Mouse (Mus musculus) liver, embryonic 16.5 days (tissue): Measurements from ENCODE around the gene Serpina16. TPM values are rescaled to one million over a fixed set of nuclear protein-coding genes. Genes with fewer than 3 reads are reported as not detected.

Experiments used
- ATAC-seq: fragments of 200-750 bp; cut with Nextera tagmentation; 2 replicates; pipeline ENCODE4 v1.8.0; 2017; ENCODE audit warnings: low read depth, mild to moderate bottlenecking, moderate number of reproducible peaks, moderate library complexity
- H3K27ac ChIP-seq: fragments of 300-500 bp; sonication (generic); 2 replicates; pipeline ENCODE4 v1.5.1; 2014; ENCODE audit warnings: mild to moderate bottlenecking, low read length
- H3K27me3 ChIP-seq: fragments of 300-500 bp; sonication (generic); 2 replicates; pipeline ENCODE4 v1.6.1; 2014; ENCODE audit warnings: low read depth, low read length, mixed read lengths; ENCODE audit not compliant: control insufficient read depth, insufficient read depth
- H3K36me3 ChIP-seq: fragments of 300-500 bp; sonication (generic); 2 replicates; pipeline ENCODE4 v1.6.1; 2014; ENCODE audit warnings: mild to moderate bottlenecking; ENCODE audit not compliant: control insufficient read depth, insufficient read depth
- H3K4me1 ChIP-seq: fragments of 300-500 bp; sonication (generic); 2 replicates; pipeline ENCODE4 v1.6.1; 2014; ENCODE audit warnings: low read depth, low read length, mixed read lengths; ENCODE audit not compliant: control insufficient read depth
- H3K4me2 ChIP-seq: fragments of 300-500 bp; sonication (generic); 2 replicates; pipeline ENCODE4 v1.6.1; 2014; ENCODE audit warnings: low read depth, low read length, mixed read lengths
- H3K4me3 ChIP-seq: fragments of 300-500 bp; sonication (generic); 2 replicates; pipeline ENCODE4 v1.5.1; 2014; ENCODE audit warnings: low read depth, mild to moderate bottlenecking, low read length
- H3K9ac ChIP-seq: fragments of 300-500 bp; sonication (generic); 2 replicates; pipeline ENCODE4 v1.6.1; 2014; ENCODE audit warnings: low read depth, low read length
- H3K9me3 ChIP-seq: fragments of 300-500 bp; sonication (generic); replicated peaks from 2 replicates; pipeline ENCODE4 v1.6.1; 2016; ENCODE audit warnings: low read length; ENCODE audit not compliant: control insufficient read depth
- WGBS: fragments of 180-500 bp; shearing (Covaris S2); extraction: QIAGEN DNeasy Blood & Tissue Kit; methylation state at CpG from one replicate; pipeline ENCODE4 v1.1.7; 2014; ENCODE audit not compliant: insufficient replicate concordance; 5-methylcytosine and 5-hydroxymethylcytosine counted together
- polyA plus RNA-seq: library from polyadenylated mRNA; unstranded; fragments of >200 nt; fragmentation: Nextera tagmentation; extraction: Ambion mirVana; gene quantifications from 2 replicates; pipeline ENCODE4 v1.2.1, GENCODE M21; 2015

Serpina16 gene
- polyA plus RNA-seq, result 0.07 and 0.12 TPM in 2 replicates

DNA sequence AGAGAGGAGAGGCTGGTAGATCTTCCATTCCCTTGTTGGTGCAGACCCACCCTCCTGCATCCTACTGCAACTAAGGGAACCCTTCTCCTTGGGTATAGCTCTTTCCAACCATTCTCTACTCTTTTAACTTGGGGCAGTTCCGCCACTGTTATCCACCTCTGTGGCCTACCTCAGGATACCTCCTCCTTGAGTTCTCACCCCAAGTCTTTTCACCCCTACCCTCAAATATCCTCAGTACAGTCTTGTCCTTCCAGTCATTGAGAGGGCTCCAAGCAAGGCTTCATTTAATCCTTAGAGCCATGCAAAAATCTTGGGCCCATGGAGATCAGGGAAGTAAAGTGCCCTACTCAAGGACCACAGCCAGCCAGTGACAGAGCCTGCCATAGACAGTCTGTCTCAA is at the start of gene Serpina16:
TSS of gene Serpina16 (minus strand) at position 101 of the 400 bp plus-strand sequence.
- H3K4me1 ChIP-seq, result no peaks in the 10 kb centered on the region; the same call in 1 of the 2 replicates
- ATAC-seq, result no peak
- no peaks in the 10 kb centered on the region for H3K27me3 ChIP-seq
- H3K4me2 ChIP-seq, result no peak within 1 kb of the TSS
- H3K9me3 ChIP-seq, result no peaks in the 10 kb centered on the region
- H3K4me3 ChIP-seq, result no peak within 1 kb of the TSS
- 65% methylated on average over 1 of the region's 1 CpGs for WGBS
- no peaks in the 10 kb centered on the region for H3K36me3 ChIP-seq
- H3K9ac ChIP-seq, result no peak within 1 kb of the TSS
- no peak within 1 kb of the TSS for H3K27ac ChIP-seq

DNA sequence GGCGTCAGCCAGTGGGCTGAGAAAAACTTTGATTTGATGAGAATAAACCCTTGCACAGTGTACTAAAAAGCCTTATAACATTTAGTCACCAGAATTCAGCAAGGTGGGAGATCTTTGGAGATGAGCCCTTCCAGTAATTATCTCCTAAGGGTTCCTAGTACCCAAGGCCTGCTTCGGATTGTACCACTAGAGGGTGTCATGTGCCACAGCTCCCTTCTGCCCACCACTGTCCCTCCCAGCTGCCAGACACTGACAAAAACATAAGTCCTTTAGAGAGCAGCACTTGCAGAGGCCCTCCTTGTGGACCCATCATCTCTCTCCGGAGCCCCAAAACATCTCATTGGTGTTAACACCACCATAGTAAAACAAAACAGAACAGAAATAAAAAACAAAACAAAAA is 35.6 kb upstream of the Serpina16 start:
- H3K36me3 ChIP-seq, result no peaks in the 10 kb centered on the region
- H3K4me1 ChIP-seq, result no peaks in the 10 kb centered on the region; the same call in 1 of the 2 replicates
- ATAC-seq, result 0 out of 2 replicates have a peak, but pooled peaks have one; percentile 30
- H3K9me3 ChIP-seq, result no peaks in the 10 kb centered on the region
- no peaks in the 10 kb centered on the region for H3K27me3 ChIP-seq
- WGBS, result 54% methylated on average over 3 of the region's 3 CpGs
- H3K4me2 ChIP-seq, result no peak overlapping the region
- no peak overlapping the region for H3K27ac ChIP-seq
- no peak overlapping the region for H3K4me3 ChIP-seq
- no peak overlapping the region for H3K9ac ChIP-seq

GRCm38 (mm10) chr12:103710405-103710804 is 34.5 kb upstream of the Serpina16 start:
- no peaks in the 10 kb centered on the region for H3K9me3 ChIP-seq
- no peak for ATAC-seq

GRCm38 (mm10) chr12:103706113-103706512 is 30.2 kb upstream of the Serpina16 start:
- WGBS, result 43% methylated on average over 4 of the region's 4 CpGs
- peak overlapping the region; percentile 56; the same call in 1 of the 2 replicates for H3K27ac ChIP-seq
- H3K9me3 ChIP-seq, result no peaks in the 10 kb centered on the region
- peaks cover 4% of the 10 kb centered on the region; the same call in 1 of the 2 replicates for H3K4me1 ChIP-seq
- no peaks in the 10 kb centered on the region for H3K36me3 ChIP-seq
- no peak overlapping the region for H3K9ac ChIP-seq
- no peak overlapping the region for H3K4me3 ChIP-seq
- no peak overlapping the region for H3K4me2 ChIP-seq
- H3K27me3 ChIP-seq, result no peaks in the 10 kb centered on the region
- ATAC-seq, result peak; percentile 82

More at GRCm38 (mm10) chr12:103710405-103710804, 34.5 kb upstream of the Serpina16 start:
- Histone ChIP-seq H3K36me3 (no peaks in the 10 kb centered on the region), H3K4me1 (no peaks in the 10 kb centered on the region; the same call in 1 of the 2 replicates), H3K4me3 (no peak overlapping the region), H3K4me2 (no peak overlapping the region), H3K27me3 (no peaks in the 10 kb centered on the region), H3K27ac (no peak overlapping the region), H3K9ac (no peak overlapping the region)
- WGBS, result 70% methylated on average over 1 of the region's 1 CpGs

DNA sequence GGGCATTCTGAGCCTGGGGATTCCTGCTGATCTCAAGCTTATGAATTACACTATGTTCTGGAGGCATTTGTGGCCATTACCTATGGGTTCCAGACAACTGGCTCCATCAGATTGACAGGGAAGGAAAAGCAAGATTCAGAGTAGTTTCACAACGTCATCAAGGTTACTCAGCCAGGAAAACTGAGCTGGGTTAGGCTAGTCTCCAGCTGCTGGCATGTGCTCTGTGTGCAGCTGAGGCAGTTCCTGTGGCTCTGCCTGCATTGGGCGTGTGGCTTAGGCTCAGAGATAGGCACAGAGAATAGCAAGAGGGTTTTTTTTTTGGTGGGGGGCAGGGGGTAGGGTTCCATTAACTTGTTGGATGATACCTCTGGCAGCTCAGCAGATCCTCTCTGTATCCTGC is 29.6 kb upstream of the Serpina16 start:
- Histone ChIP-seq H3K36me3 (no peaks in the 10 kb centered on the region), H3K4me2 (no peak overlapping the region), H3K9ac (no peak overlapping the region), H3K4me3 (no peak overlapping the region), H3K27ac (peak overlapping the region; percentile 42; the same call in 1 of the 2 replicates), H3K4me1 (peaks cover 4% of the 10 kb centered on the region; the same call in 1 of the 2 replicates), H3K9me3 (no peaks in the 10 kb centered on the region), H3K27me3 (no peaks in the 10 kb centered on the region)
- ATAC-seq, result no peak
- 27% methylated on average over 2 of the region's 2 CpGs for WGBS

- no peak overlapping the region for H3K9ac ChIP-seq
- no peaks in the 10 kb centered on the region for H3K27me3 ChIP-seq
- no peak overlapping the region for H3K27ac ChIP-seq
- H3K9me3 ChIP-seq, result no peaks in the 10 kb centered on the region
- H3K36me3 ChIP-seq, result no peaks in the 10 kb centered on the region
- no peak overlapping the region for H3K4me3 ChIP-seq
- no peak for ATAC-seq
- H3K4me1 ChIP-seq, result peaks cover 3% of the 10 kb centered on the region; the same call in 1 of the 2 replicates
- WGBS, result 56% methylated on average over 4 of the region's 4 CpGs
- no peak overlapping the region for H3K4me2 ChIP-seq
Measured at GRCm38 (mm10) chr12:103700144-103700750, 24.3 kb upstream of the Serpina16 start.

GRCm38 (mm10) chr12:103695429-103695828 is 19.5 kb upstream of the Serpina16 start, which contains the start of gene Serpina1f:
Gene Serpina1f (minus strand): TSS chr12:103695529.
- no peak within 1 kb of the TSS for H3K4me2 ChIP-seq
- no peak within 1 kb of the TSS for H3K4me3 ChIP-seq
- no peaks in the 10 kb centered on the region for H3K4me1 ChIP-seq
- ATAC-seq, result no peak
- H3K9me3 ChIP-seq, result no peaks in the 10 kb centered on the region
- H3K36me3 ChIP-seq, result no peaks in the 10 kb centered on the region
- H3K27ac ChIP-seq, result no peak within 1 kb of the TSS
- H3K9ac ChIP-seq, result no peak within 1 kb of the TSS
- WGBS, result 66% methylated on average over 8 of the region's 8 CpGs
- no peaks in the 10 kb centered on the region for H3K27me3 ChIP-seq

DNA sequence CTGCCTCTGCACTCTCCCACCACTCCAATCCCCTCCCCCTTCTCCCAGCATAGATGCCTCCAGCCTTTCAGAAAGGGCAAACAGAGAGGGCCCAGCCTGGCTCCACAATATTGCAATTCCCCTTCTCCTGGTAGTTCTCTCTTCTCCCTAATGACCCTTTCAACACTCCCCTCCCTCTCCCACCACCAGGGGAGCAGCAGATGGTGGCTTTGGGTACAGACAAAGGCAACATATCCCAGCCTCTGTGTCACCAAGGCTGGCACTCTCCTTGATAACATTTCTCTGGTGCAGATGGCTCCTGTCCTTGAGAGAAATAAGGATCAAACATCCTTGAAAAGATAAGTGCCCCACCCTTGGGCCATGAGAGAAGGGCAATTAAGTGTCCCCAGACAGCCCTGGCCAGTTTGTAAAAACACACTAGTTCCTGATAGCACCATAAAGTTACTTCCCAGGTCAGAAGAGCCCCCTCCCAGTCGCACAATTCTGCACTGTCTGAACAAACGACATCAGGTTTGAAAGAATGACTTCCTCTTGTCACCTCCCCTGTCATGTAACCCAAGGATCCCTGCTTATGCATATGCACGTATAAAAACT is 12.4 kb upstream of the Serpina16 start:
- H3K27me3 ChIP-seq, result no peaks in the 10 kb centered on the region
- no peak for ATAC-seq
- H3K36me3 ChIP-seq, result no peaks in the 10 kb centered on the region
- no peak overlapping the region for H3K4me3 ChIP-seq
- WGBS, result 21% methylated on average over 3 of the region's 3 CpGs
- no peak overlapping the region for H3K9ac ChIP-seq
- H3K4me1 ChIP-seq, result no peaks in the 10 kb centered on the region; the same call in 1 of the 2 replicates
- H3K9me3 ChIP-seq, result no peaks in the 10 kb centered on the region
- H3K4me2 ChIP-seq, result no peak overlapping the region
- H3K27ac ChIP-seq, result no peak overlapping the region

DNA sequence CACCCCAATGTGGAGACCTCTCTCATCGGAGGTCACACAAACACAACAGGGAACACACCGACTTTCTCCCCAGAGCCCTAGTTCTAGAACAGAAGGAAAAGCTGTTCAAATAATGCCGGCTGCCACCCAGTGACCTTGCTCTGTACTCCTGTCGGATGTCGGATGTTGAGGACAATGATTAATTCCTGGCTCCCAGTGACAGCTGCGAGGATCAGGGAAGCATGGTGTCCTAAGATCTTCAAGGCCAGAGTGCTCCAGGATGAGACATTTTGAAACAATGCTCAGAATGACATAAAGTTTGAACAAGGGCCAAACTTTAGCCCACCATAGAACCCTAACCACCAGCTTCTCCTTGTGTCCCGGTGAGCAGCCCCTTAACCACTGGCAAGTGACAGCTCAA is 11.1 kb upstream of the Serpina16 start:
- H3K4me2 ChIP-seq, result no peak overlapping the region
- no peaks in the 10 kb centered on the region; the same call in 1 of the 2 replicates for H3K4me1 ChIP-seq
- no peak overlapping the region for H3K4me3 ChIP-seq
- H3K36me3 ChIP-seq, result no peaks in the 10 kb centered on the region
- no peaks in the 10 kb centered on the region for H3K27me3 ChIP-seq
- no peak overlapping the region; the same call in 1 of the 2 replicates for H3K27ac ChIP-seq
- no peaks in the 10 kb centered on the region for H3K9me3 ChIP-seq
- no peak for ATAC-seq
- H3K9ac ChIP-seq, result no peak overlapping the region
- 57% methylated on average over 7 of the region's 7 CpGs for WGBS
